Mouse (Mus musculus): ENCODE results near the gene Slc22a14.

GRCm38 (mm10) chr9:119165548-119165947 lies 199.8 kb downstream of the Slc22a14 start:
- TF ChIP-seq TAL1 (IDR thresholded peaks at IDR 0.05; ENCODE audit: low read length) (no peak), POLR2A (IDR thresholded peaks at IDR 0.05; ENCODE audit: control insufficient read depth in 1 of 2, insufficient read depth in 1 of 2, low read depth in 1 of 2, low read length in 2 of 2, poor library complexity in 1 of 2) (no peak), UBTF (IDR thresholded peaks at IDR 0.05; ENCODE audit: borderline replicate concordance, insufficient read depth, low read depth, low read length) (no peak), CTCF (IDR thresholded peaks at IDR 0.05 in 2 of 3, conservative IDR thresholded peaks at IDR 0.05 in 1 of 3; ENCODE audit: control insufficient read depth in 1 of 3, insufficient read depth in 1 of 3, low read depth in 2 of 3, low read length in 3 of 3, poor library complexity in 1 of 3, severe bottlenecking in 1 of 3) (no peak)
